Mouse (Mus musculus): ENCODE measurements around the gene Ifnl3. TPM values are rescaled to one million over a fixed set of nuclear protein-coding genes. Genes with fewer than 3 reads are reported as not detected.

Gene Ifnl3
- total and polyA plus RNA-seq, 3 experiments = not detected

- no peaks in the 10 kb centered on the region for H3K36me3 ChIP-seq (ENCODE audit: control insufficient read depth, insufficient read depth, low read length)
- no peak overlapping the region for H3K9ac ChIP-seq (ENCODE audit: low read depth, low read length)
- intact Hi-C loops (cut with DNase I) = no loop called here
- TF ChIP-seq EP300 (IDR thresholded peaks at IDR 0.05; ENCODE audit: insufficient read depth, low read depth, low read length) = no peak
- TF ChIP-seq CTCF (IDR thresholded peaks at IDR 0.05) = no peak
- TF ChIP-seq POLR2A (IDR thresholded peaks at IDR 0.05; ENCODE audit: insufficient read depth, low read depth, low read length) = no peak
- H3K27me3 ChIP-seq (ENCODE audit: control insufficient read depth, insufficient read depth, low read length) = peaks cover 14% of the 10 kb centered on the region
- no peaks in the 10 kb centered on the region for H3K79me2 ChIP-seq (replicated peaks; ENCODE audit: control insufficient read depth, insufficient read depth, low read length)
- WGBS = 34% methylated on average over 14 of the region's 14 CpGs
- no peak overlapping the region for H3K4me3 ChIP-seq
- H3K4me1 ChIP-seq (ENCODE audit: control insufficient read depth, insufficient read depth, low read length) = no peaks in the 10 kb centered on the region
- no peak overlapping the region for H3K27ac ChIP-seq
- DNase-seq = no peak
Measured at GRCm38 (mm10) chr7:28545048-28545890, 22.6 kb downstream of the Ifnl3 start.

GRCm38 (mm10) chr7:28545891-28546210, 23.2 kb downstream of the Ifnl3 start:
- no peaks in the 10 kb centered on the region for H3K36me3 ChIP-seq (ENCODE audit: control insufficient read depth, insufficient read depth, low read length)
- WGBS = 47% methylated on average over 7 of the region's 7 CpGs
- DNase-seq = no peak
- intact Hi-C loops (cut with DNase I) = no loop called here
- no peaks in the 10 kb centered on the region for H3K4me1 ChIP-seq (ENCODE audit: control insufficient read depth, insufficient read depth, low read length)
- no peak overlapping the region for H3K4me3 ChIP-seq
- H3K27me3 ChIP-seq (ENCODE audit: control insufficient read depth, insufficient read depth, low read length) = peaks cover 14% of the 10 kb centered on the region
- no peak overlapping the region for H3K9ac ChIP-seq (ENCODE audit: low read depth, low read length)
- H3K27ac ChIP-seq = no peak overlapping the region
- H3K79me2 ChIP-seq (replicated peaks; ENCODE audit: control insufficient read depth, insufficient read depth, low read length) = no peaks in the 10 kb centered on the region
- TF ChIP-seq EP300 (IDR thresholded peaks at IDR 0.05; ENCODE audit: insufficient read depth, low read depth, low read length) (no peak), CTCF (IDR thresholded peaks at IDR 0.05) (no peak), POLR2A (IDR thresholded peaks at IDR 0.05; ENCODE audit: insufficient read depth, low read depth, low read length) (no peak)

- H3K4me1 ChIP-seq (ENCODE audit: control insufficient read depth, insufficient read depth, low read length) = no peaks in the 10 kb centered on the region
- no peak overlapping the region for H3K27ac ChIP-seq
- H3K4me3 ChIP-seq = no peak overlapping the region
- no peak overlapping the region for H3K9ac ChIP-seq (ENCODE audit: low read depth, low read length)
- no peak for DNase-seq
- no peaks in the 10 kb centered on the region for H3K79me2 ChIP-seq (replicated peaks; ENCODE audit: control insufficient read depth, insufficient read depth, low read length)
- intact Hi-C loops (cut with DNase I) = no loop called here
- peaks cover 14% of the 10 kb centered on the region for H3K27me3 ChIP-seq (ENCODE audit: control insufficient read depth, insufficient read depth, low read length)
- TF ChIP-seq CTCF (IDR thresholded peaks at IDR 0.05) (no peak), POLR2A (IDR thresholded peaks at IDR 0.05; ENCODE audit: insufficient read depth, low read depth, low read length) (no peak), EP300 (IDR thresholded peaks at IDR 0.05; ENCODE audit: insufficient read depth, low read depth, low read length) (no peak)
- WGBS = 3% methylated on average over 22 of the region's 22 CpGs
- H3K36me3 ChIP-seq (ENCODE audit: control insufficient read depth, insufficient read depth, low read length) = no peaks in the 10 kb centered on the region
Measured at GRCm38 (mm10) chr7:28546649-28547048, 24.0 kb downstream of the Ifnl3 start.

- H3K9ac ChIP-seq (ENCODE audit: low read depth, low read length) = no peak within 1 kb of the TSS
- WGBS = 13% methylated on average over 5 of the region's 5 CpGs
Measured at GRCm38 (mm10) chr7:28547154-28547553, 24.5 kb downstream of the Ifnl3 start, which contains the start of gene Nccrp1. Gene Nccrp1 (minus strand): TSS chr7:28547254.

GRCm38 (mm10) chr7:28547628-28548027, 25.0 kb downstream of the Ifnl3 start:
- Histone ChIP-seq H3K4me3 (no peak overlapping the region), H3K4me1 (ENCODE audit: control insufficient read depth, insufficient read depth, low read length) (no peaks in the 10 kb centered on the region), H3K36me3 (ENCODE audit: control insufficient read depth, insufficient read depth, low read length) (no peaks in the 10 kb centered on the region), H3K9ac (ENCODE audit: low read depth, low read length) (no peak overlapping the region), H3K27me3 (ENCODE audit: control insufficient read depth, insufficient read depth, low read length) (peaks cover 14% of the 10 kb centered on the region), H3K27ac (no peak overlapping the region), H3K79me2 (replicated peaks; ENCODE audit: control insufficient read depth, insufficient read depth, low read length) (no peaks in the 10 kb centered on the region)
- DNase-seq = no peak
- WGBS = 64% methylated on average over 7 of the region's 7 CpGs
- intact Hi-C loops (cut with DNase I) = no loop called here
- TF ChIP-seq POLR2A (IDR thresholded peaks at IDR 0.05; ENCODE audit: insufficient read depth, low read depth, low read length) (no peak), CTCF (IDR thresholded peaks at IDR 0.05) (no peak), EP300 (IDR thresholded peaks at IDR 0.05; ENCODE audit: insufficient read depth, low read depth, low read length) (no peak)

More at GRCm38 (mm10) chr7:28547154-28547553, 24.5 kb downstream of the Ifnl3 start, which contains the start of gene Nccrp1:
- Histone ChIP-seq H3K4me1 (ENCODE audit: control insufficient read depth, insufficient read depth, low read length) (no peaks in the 10 kb centered on the region), H3K36me3 (ENCODE audit: control insufficient read depth, insufficient read depth, low read length) (no peaks in the 10 kb centered on the region), H3K79me2 (replicated peaks; ENCODE audit: control insufficient read depth, insufficient read depth, low read length) (no peaks in the 10 kb centered on the region), H3K4me3 (no peak within 1 kb of the TSS), H3K27me3 (ENCODE audit: control insufficient read depth, insufficient read depth, low read length) (peaks cover 14% of the 10 kb centered on the region), H3K27ac (no peak within 1 kb of the TSS)
- intact Hi-C loops (cut with DNase I) = no loop called here
- no peak for DNase-seq
- TF ChIP-seq POLR2A (IDR thresholded peaks at IDR 0.05; ENCODE audit: insufficient read depth, low read depth, low read length) = no peak
- no peak for TF ChIP-seq EP300 (IDR thresholded peaks at IDR 0.05; ENCODE audit: insufficient read depth, low read depth, low read length)
- no peak for TF ChIP-seq CTCF (IDR thresholded peaks at IDR 0.05)

- 91% methylated on average over 6 of the region's 6 CpGs for WGBS
- intact Hi-C loops (cut with DNase I) = no loop called here
Measured at GRCm38 (mm10) chr7:28553076-28553475, 30.4 kb downstream of the Ifnl3 start.

More at GRCm38 (mm10) chr7:28553076-28553475, 30.4 kb downstream of the Ifnl3 start:
- Histone ChIP-seq H3K36me3 (ENCODE audit: control insufficient read depth, insufficient read depth, low read length) (no peaks in the 10 kb centered on the region), H3K4me1 (ENCODE audit: control insufficient read depth, insufficient read depth, low read length) (no peaks in the 10 kb centered on the region), H3K79me2 (replicated peaks; ENCODE audit: control insufficient read depth, insufficient read depth, low read length) (no peaks in the 10 kb centered on the region), H3K4me3 (no peak overlapping the region), H3K9ac (ENCODE audit: low read depth, low read length) (no peak overlapping the region), H3K27ac (no peak overlapping the region), H3K27me3 (ENCODE audit: control insufficient read depth, insufficient read depth, low read length) (no peaks in the 10 kb centered on the region)
- no peak for TF ChIP-seq EP300 (IDR thresholded peaks at IDR 0.05; ENCODE audit: insufficient read depth, low read depth, low read length)
- TF ChIP-seq POLR2A (IDR thresholded peaks at IDR 0.05; ENCODE audit: insufficient read depth, low read depth, low read length) = no peak
- TF ChIP-seq CTCF (IDR thresholded peaks at IDR 0.05) = no peak
- no peak for DNase-seq

Data from heart, adult 2 months (tissue).